Mouse (Mus musculus) brain, embryonic 14.5 days (tissue): Measurements from ENCODE around the gene Agk.

ENCODE experiments used
- CTCF ChIP-seq: fragments of 200-500 bp; IDR thresholded peaks from 2 replicates; pipeline ENCODE4 v1.5.1; 2012; ENCODE audit warnings: inconsistent platforms, mild to moderate bottlenecking, moderate library complexity, borderline replicate concordance; ENCODE audit not compliant: insufficient read depth, insufficient read length; ENCODE audit errors: extremely low read depth
- POLR2A ChIP-seq: fragments of 200-500 bp; IDR thresholded peaks from 2 replicates; pipeline ENCODE4 v1.6.1; 2012; ENCODE audit warnings: mild to moderate bottlenecking, inconsistent platforms, borderline replicate concordance; ENCODE audit not compliant: poor library complexity, insufficient read depth, insufficient read length, severe bottlenecking; ENCODE audit errors: extremely low read depth

DNA sequence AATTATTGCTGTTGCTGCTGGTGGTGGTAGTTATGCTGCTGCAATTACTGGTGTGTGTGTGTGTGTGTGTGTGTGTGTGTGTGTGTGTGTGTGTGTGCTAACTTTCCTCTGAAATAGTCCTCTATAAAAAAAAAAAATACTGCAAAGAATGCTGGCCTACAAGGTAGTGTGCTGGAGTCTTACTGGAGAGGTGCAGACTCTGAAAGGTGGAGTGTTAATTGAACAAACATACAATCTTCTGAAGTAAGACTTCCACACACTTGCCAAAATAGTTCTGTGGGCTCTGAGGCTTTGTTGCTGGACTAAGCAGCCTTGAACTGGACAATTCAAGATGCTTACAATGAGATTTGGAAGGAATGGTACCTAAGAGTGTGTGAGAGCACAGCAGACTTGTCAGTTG lies 20.0 kb upstream of the Agk start:
- TF ChIP-seq POLR2A (no peak), CTCF (no peak)
